Mouse (Mus musculus): ENCODE data around the gene Furin.
A peak's percentile ranks its signal among the peaks of the same experiment; 100 is the strongest.

Gene Furin

GRCm38 (mm10) chr7:80426363-80426762, 21.1 kb upstream of the Furin start:
- DNase-seq: peak; percentile 68 to 69

GRCm38 (mm10) chr7:80424722-80425121, 19.5 kb upstream of the Furin start:
- no peak for DNase-seq

GRCm38 (mm10) chr7:80422759-80423480, 17.7 kb upstream of the Furin start:
- DNase-seq: no peak

- no peak for DNase-seq
Measured at GRCm38 (mm10) chr7:80421576-80421975, 16.3 kb upstream of the Furin start.

- DNase-seq: no peak
Measured at GRCm38 (mm10) chr7:80420586-80420985, 15.3 kb upstream of the Furin start.

GRCm38 (mm10) chr7:80419278-80419677, 14.0 kb upstream of the Furin start:
- DNase-seq: no peak

- no peak for DNase-seq
Measured at GRCm38 (mm10) chr7:80418036-80418435, 12.8 kb upstream of the Furin start.

GRCm38 (mm10) chr7:80417601-80418000, 12.4 kb upstream of the Furin start:
- no peak for DNase-seq

- no peak for DNase-seq
Measured at GRCm38 (mm10) chr7:80416969-80417368, 11.7 kb upstream of the Furin start.

GRCm38 (mm10) chr7:80414303-80414855, 9.1 kb upstream of the Furin start:
- no peak for DNase-seq

- DNase-seq: no peak
Measured at GRCm38 (mm10) chr7:80413512-80414302, 8.5 kb upstream of the Furin start.

GRCm38 (mm10) chr7:80412781-80413180, 7.5 kb upstream of the Furin start:
- no peak for DNase-seq

- no peak for DNase-seq
Measured at GRCm38 (mm10) chr7:80412279-80412678, 7.0 kb upstream of the Furin start.

- no peak for DNase-seq
Measured at GRCm38 (mm10) chr7:80410380-80410779, 5.1 kb upstream of the Furin start.

GRCm38 (mm10) chr7:80407712-80408111, 2.5 kb upstream of the Furin start:
- DNase-seq: peak in 1 of 2 experiments; percentile 51

GRCm38 (mm10) chr7:80406186-80406585, 950 bp upstream of the Furin start:
- no peak for DNase-seq

GRCm38 (mm10) chr7:80404101-80404894, 938 bp downstream of the Furin start:
- DNase-seq: peak; percentile 48 to 58

- DNase-seq: peak; percentile 75 to 82
Measured at GRCm38 (mm10) chr7:80403551-80403950, 1.7 kb downstream of the Furin start.

GRCm38 (mm10) chr7:80402651-80403321, 2.5 kb downstream of the Furin start:
- DNase-seq: peak; percentile 68 to 69

- peak; percentile 48 to 53 for DNase-seq
Measured at GRCm38 (mm10) chr7:80401860-80402641, 3.2 kb downstream of the Furin start.

- DNase-seq: peak in 1 of 2 experiments; percentile 40
Measured at GRCm38 (mm10) chr7:80401041-80401859, 4.0 kb downstream of the Furin start.

Measured in lung, adult 18-20 months (tissue).